Mouse (Mus musculus) heart, postnatal 36 days (tissue): ENCODE data around the gene Txnip. TPM values are rescaled to one million over a fixed set of nuclear protein-coding genes. Genes with fewer than 3 reads are reported as not detected.
"Not testable (repeated sequence)": the region's sequence is repeated elsewhere in the genome, so short reads cannot be mapped to it uniquely, and the experiment has no call there.

Experiments used
- DNase-seq, 2 experiments: peaks; one replicate each; pipeline ENCODE4 v3.0.0; 2021 to 2022
- intact Hi-C: fragments of 180-260 bp; cut with DNase I; formaldehyde crosslinking; loops from one replicate; pipeline ENCODE4 v1.15.1; 2025
- total RNA-seq, 2 experiments: library from RNA; stranded (reverse); gene quantifications; 2 replicates each; pipeline ENCODE4 v1.2.3; 2021

Gene Txnip
- 1,000 to 10,000 TPM in 1 of 2 experiments, 100 to 1,000 TPM in 1; 646 to 1,158 TPM for total RNA-seq

GRCm38 (mm10) chr3:96557694-96558093 lies at the start of gene Txnip:
TSS of gene Txnip (plus strand) at chr3:96557957.
- intact Hi-C loops: loop anchor here (1.0 kb wide), 1 partner anchor 19 kb away; the partner anchor contains the start of gene Gm16253

GRCm38 (mm10) chr3:96507966-96508365 lies 49.8 kb upstream of the Txnip start:
- intact Hi-C loops: not testable (repeated sequence)

More at GRCm38 (mm10) chr3:96557694-96558093, at the start of gene Txnip:
- DNase-seq: peak; percentile 100

GRCm38 (mm10) chr3:96520171-96520570 lies 37.6 kb upstream of the Txnip start:
- DNase-seq: no peak

More at GRCm38 (mm10) chr3:96507966-96508365, 49.8 kb upstream of the Txnip start:
- DNase-seq: not testable (repeated sequence)

GRCm38 (mm10) chr3:96522149-96522548 lies 35.6 kb upstream of the Txnip start:
- no peak for DNase-seq
- intact Hi-C loops: no loop called here

More at GRCm38 (mm10) chr3:96520171-96520570, 37.6 kb upstream of the Txnip start:
- intact Hi-C loops: no loop called here

GRCm38 (mm10) chr3:96524028-96524810 lies 33.5 kb upstream of the Txnip start:
- DNase-seq: no peak
- intact Hi-C loops: no loop called here

GRCm38 (mm10) chr3:96524914-96525313 lies 32.8 kb upstream of the Txnip start, which contains the start of gene Hfe2:
TSS of gene Hfe2 (plus strand) at chr3:96525172.
- DNase-seq: no peak
- intact Hi-C loops: no loop called here

- intact Hi-C loops: no loop called here
Measured at GRCm38 (mm10) chr3:96526013-96526762, 31.6 kb upstream of the Txnip start.

GRCm38 (mm10) chr3:96526864-96527542 lies 30.8 kb upstream of the Txnip start:
- intact Hi-C loops: no loop called here
- DNase-seq: no peak

More at GRCm38 (mm10) chr3:96526013-96526762, 31.6 kb upstream of the Txnip start:
- DNase-seq: no peak

GRCm38 (mm10) chr3:96528506-96528905 lies 29.3 kb upstream of the Txnip start:
- intact Hi-C loops: no loop called here
- no peak for DNase-seq

GRCm38 (mm10) chr3:96532050-96532449 lies 25.7 kb upstream of the Txnip start:
- intact Hi-C loops: no loop called here
- DNase-seq: no peak

- DNase-seq: no peak
- intact Hi-C loops: no loop called here
Measured at GRCm38 (mm10) chr3:96534300-96534699, 23.5 kb upstream of the Txnip start.

- no peak for DNase-seq
- intact Hi-C loops: loop anchor here (5.0 kb wide), 1 partner anchor 112 kb away; no protein-coding TSS in a partner anchor
Measured at GRCm38 (mm10) chr3:96539316-96539715, 18.4 kb upstream of the Txnip start.

GRCm38 (mm10) chr3:96540740-96541139 lies 17.0 kb upstream of the Txnip start:
- intact Hi-C loops: no loop called here
- DNase-seq: no peak

GRCm38 (mm10) chr3:96541328-96542078 lies 16.3 kb upstream of the Txnip start:
- DNase-seq: no peak
- intact Hi-C loops: no loop called here

- intact Hi-C loops: no loop called here
- no peak for DNase-seq
Measured at GRCm38 (mm10) chr3:96542554-96542953, 15.2 kb upstream of the Txnip start.

GRCm38 (mm10) chr3:96543345-96543744 lies 14.4 kb upstream of the Txnip start:
- intact Hi-C loops: no loop called here

GRCm38 (mm10) chr3:96545565-96545964 lies 12.2 kb upstream of the Txnip start:
- intact Hi-C loops: no loop called here
- DNase-seq: no peak

More at GRCm38 (mm10) chr3:96543345-96543744, 14.4 kb upstream of the Txnip start:
- DNase-seq: no peak

GRCm38 (mm10) chr3:96546880-96547279 lies 10.9 kb upstream of the Txnip start:
- DNase-seq: no peak
- intact Hi-C loops: loop anchor here (1.0 to 2.0 kb wide), 3 partner anchors 92 to 162 kb away; partner anchors contain the start of gene Nudt17

- intact Hi-C loops: loop anchor here (1.0 to 2.0 kb wide), 3 partner anchors 92 to 161 kb away; partner anchors contain the start of gene Nudt17
- peak; percentile 83 to 90 for DNase-seq
Measured at GRCm38 (mm10) chr3:96547389-96547960, 10.3 kb upstream of the Txnip start.
